7 mouse cellular contexts compared by ENCODE assay signal in genomic region chr16:11069710-11070420, GRCm38 (mm10). TPM values are rescaled to one million over a fixed set of nuclear protein-coding genes. Genes with fewer than 3 reads are reported as not detected.
DNase-seq lines count a peak whose midpoint lies in the region; ATAC-seq and TF ChIP-seq lines count a peak whose summit lies in the region.

No protein-coding gene starts in this region.

- WGBS in spleen, adult 2 months, result 21% methylated on average over 7 of the region's 7 CpGs
- WGBS in intestine, embryonic 14.5 days, result 53% methylated on average over 7 of the region's 7 CpGs

- peak overlapping the region; percentile 12; the same call in 1 of the 2 replicates for H3K4me2 ChIP-seq in intestine, embryonic 14.5 days (ENCODE audit: low read length)

- no peaks in the 10 kb centered on the region for H3K27me3 ChIP-seq in spleen, adult 2 months (ENCODE audit: control insufficient read depth, insufficient read depth, low read length)
- H3K27me3 ChIP-seq in intestine, embryonic 14.5 days (replicated peaks; ENCODE audit: control insufficient read depth, insufficient read depth, low read length), result no peaks in the 10 kb centered on the region

- 0 out of 2 replicates have a peak overlapping the region, but pooled peaks have one; percentile 3 for H3K9ac ChIP-seq in intestine, embryonic 14.5 days (ENCODE audit: low read length)

- H3K4me1 ChIP-seq in spleen, adult 2 months (ENCODE audit: control insufficient read depth, insufficient read depth, insufficient read length), result peaks cover 36% of the 10 kb centered on the region
- peaks cover 38% of the 10 kb centered on the region for H3K4me1 ChIP-seq in intestine, embryonic 14.5 days (replicated peaks; ENCODE audit: control insufficient read depth, insufficient read depth, low read length)

- H3K36me3 ChIP-seq in spleen, adult 2 months (ENCODE audit: control insufficient read depth, insufficient read depth, low read length), result peaks cover 29% of the 10 kb centered on the region
- H3K36me3 ChIP-seq in intestine, embryonic 14.5 days (ENCODE audit: control insufficient read depth, insufficient read depth, low read length), result peaks cover 46% of the 10 kb centered on the region

- no peaks in the 10 kb centered on the region for H3K9me3 ChIP-seq in intestine, embryonic 14.5 days (ENCODE audit: control insufficient read depth, low read length)

- peak overlapping the region; percentile 86 for H3K4me3 ChIP-seq in spleen, adult 2 months (ENCODE audit: extremely low read depth, insufficient read depth, insufficient read length)
- H3K4me3 ChIP-seq in intestine, embryonic 14.5 days (ENCODE audit: low read depth, low read length), result no peak overlapping the region

- H3K27ac ChIP-seq in spleen, adult 2 months (ENCODE audit: insufficient read depth, low read length), result peak overlapping the region; percentile 96
- peak overlapping the region; percentile 54; the same call in 1 of the 2 replicates for H3K27ac ChIP-seq in intestine, embryonic 14.5 days (ENCODE audit: low read depth)

- no peak for ATAC-seq in intestine, embryonic 14.5 days (replicated peaks; ENCODE audit: low FRiP score, low TSS enrichment, low read depth)
- ATAC-seq in erythroid progenitor cell, adult 5-6 weeks (replicated peaks; ENCODE audit: low FRiP score, poor library complexity, severe bottlenecking), result no peak

- no peak; the same call in 1 of the 2 replicates for TF ChIP-seq POLR2A in spleen, adult 2 months (IDR thresholded peaks at IDR 0.05; ENCODE audit: low read depth, low read length)

- TF ChIP-seq CTCF in spleen, adult 2 months (IDR thresholded peaks at IDR 0.05; ENCODE audit: extremely low read depth, insufficient read depth, insufficient read length, insufficient replicate concordance), result no peak

- peak in 1 of 2 experiments; percentile 70 for DNase-seq in spleen, adult 2 months (ENCODE audit: low read depth in 1 of 2, low spot score in 2 of 2)
- DNase-seq in spleen, adult 12 weeks (ENCODE audit: low spot score), result no peak
- peak; percentile 58 for DNase-seq in heart, adult 8-10 months (ENCODE audit: low spot score)
- no peak for DNase-seq in intestine, embryonic 14.5 days (ENCODE audit: low spot score)
- peak; percentile 59 to 72 for DNase-seq in lung, postnatal 4 days
- no peak for DNase-seq in MN1 (ENCODE audit: low spot score)

RNA-seq across cellular contexts. Expression of gene Litaf, which starts 3.9 kb away (rescaled TPM):
- polyA plus RNA-seq in spleen, adult 2 months (2012; rRNA removed), result 115 and 171 TPM in 2 replicates
- total RNA-seq in heart, adult 8-10 months (2022), result 10 to 100 TPM; 12.9 to 20.3 (median 14.4) TPM
- polyA plus RNA-seq in intestine, embryonic 14.5 days (2014; fragmentation: Nextera tagmentation; extraction: Ambion mirVana), result 106 and 112 TPM in 2 replicates
- total RNA-seq in erythroid progenitor cell, adult 5-6 weeks (2015; ENCODE audit: low replicate concordance), result 20.9 and 22.2 TPM in 2 replicates
- 10.0 and 13.1 TPM in 2 replicates for total RNA-seq in erythroid progenitor cell, adult 5-6 weeks (2017; ENCODE audit: low replicate concordance)

RNA-seq across cellular contexts. Expression of gene Snn, which starts 9.1 kb away (rescaled TPM):
- polyA plus RNA-seq in spleen, adult 2 months (2012; rRNA removed), result 129 and 155 TPM in 2 replicates
- total RNA-seq in heart, adult 8-10 months (2022), result 10 to 100 TPM; 24.1 to 31.1 (median 28.1) TPM
- polyA plus RNA-seq in intestine, embryonic 14.5 days (2014; fragmentation: Nextera tagmentation; extraction: Ambion mirVana), result 33.7 and 42.8 TPM in 2 replicates
- 6.5 and 7.1 TPM in 2 replicates for total RNA-seq in erythroid progenitor cell, adult 5-6 weeks (2015; ENCODE audit: low replicate concordance)
- 7.1 and 13.2 TPM in 2 replicates for total RNA-seq in erythroid progenitor cell, adult 5-6 weeks (2017; ENCODE audit: low replicate concordance)

Comparison
In these comparisons a context has a peak if more than half of its experiments do, and no peak if none do; other contexts are left out.
1. DNase-seq: peak in heart, adult 8-10 months (single experiment) and lung, postnatal 4 days (2 of 2); none in spleen, adult 12 weeks (single experiment), intestine, embryonic 14.5 days (single experiment) and MN1 (single experiment).